Mouse (Mus musculus) limb, embryonic 13.5 days (tissue): ENCODE results near the gene Cpn1. TPM values are rescaled to one million over a fixed set of nuclear protein-coding genes. Genes with fewer than 3 reads are reported as not detected.
A peak's percentile ranks its signal among the peaks of the same experiment; 100 is the strongest.

Experiments used
- ATAC-seq: fragments of 200-750 bp; cut with Nextera tagmentation; 2 replicates; pipeline ENCODE4 v1.8.0; 2017; ENCODE audit warnings: low read depth, moderate number of reproducible peaks, moderate TSS enrichment; ENCODE audit not compliant: low FRiP score
- H3K27ac ChIP-seq: fragments of 300-500 bp; sonication (generic); 2 replicates; pipeline ENCODE4 v1.5.1; 2015; ENCODE audit warnings: inconsistent platforms, mild to moderate bottlenecking, moderate library complexity
- H3K27me3 ChIP-seq: fragments of 300-500 bp; sonication (generic); 2 replicates; pipeline ENCODE4 v1.6.1; 2015; ENCODE audit warnings: mild to moderate bottlenecking, inconsistent platforms
- H3K36me3 ChIP-seq: fragments of 300-500 bp; sonication (generic); 2 replicates; pipeline ENCODE4 v1.6.1; 2015; ENCODE audit warnings: inconsistent platforms, mild to moderate bottlenecking, moderate library complexity
- H3K4me1 ChIP-seq: fragments of 300-500 bp; sonication (generic); 2 replicates; pipeline ENCODE4 v1.6.1; 2015; ENCODE audit warnings: inconsistent platforms
- H3K4me2 ChIP-seq: fragments of 300-500 bp; sonication (generic); replicated peaks from 2 replicates; pipeline ENCODE4 v1.6.1; 2015; ENCODE audit warnings: inconsistent platforms, mild to moderate bottlenecking, moderate library complexity
- H3K4me3 ChIP-seq: fragments of 300-500 bp; sonication (generic); 2 replicates; pipeline ENCODE4 v1.5.1; 2015; ENCODE audit warnings: moderate library complexity, mild to moderate bottlenecking, inconsistent platforms
- H3K9ac ChIP-seq: fragments of 300-500 bp; sonication (generic); 2 replicates; pipeline ENCODE4 v1.6.1; 2015; ENCODE audit warnings: mild to moderate bottlenecking, inconsistent platforms
- H3K9me3 ChIP-seq: fragments of 300-500 bp; sonication (generic); 2 replicates; pipeline ENCODE4 v1.6.1; 2016; ENCODE audit warnings: inconsistent platforms
- WGBS: fragments of 180-500 bp; shearing (Covaris S2); methylation state at CpG from one replicate; pipeline ENCODE4 v1.1.7; 2015; 5-methylcytosine and 5-hydroxymethylcytosine counted together
- polyA plus RNA-seq: library from polyadenylated mRNA; unstranded; fragments of >200 nt; fragmentation: Nextera tagmentation; extraction: Ambion mirVana; gene quantifications from 2 replicates; pipeline ENCODE4 v1.2.1, GENCODE M21; 2015

Cpn1 gene
- polyA plus RNA-seq, 1 experiment from 2014 or later, result 0.15 TPM

- H3K4me3 ChIP-seq, result no peak overlapping the region
- no peak overlapping the region for H3K9ac ChIP-seq
- no peaks in the 10 kb centered on the region for H3K27me3 ChIP-seq
- peaks cover 11% of the 10 kb centered on the region; the same call in 1 of the 2 replicates for H3K36me3 ChIP-seq
- ATAC-seq, result no peak
- peaks cover 32% of the 10 kb centered on the region for H3K4me1 ChIP-seq
- 68% methylated on average over 5 of the region's 5 CpGs for WGBS
- H3K27ac ChIP-seq, result no peak overlapping the region
- no peaks in the 10 kb centered on the region; the same call in 1 of the 2 replicates for H3K9me3 ChIP-seq
- H3K4me2 ChIP-seq, result no peak overlapping the region
Observed at GRCm38 (mm10) chr19:43927967-43928366, 58.4 kb downstream of the Cpn1 start.

- Histone ChIP-seq H3K27me3 (no peaks in the 10 kb centered on the region), H3K4me1 (peaks cover 32% of the 10 kb centered on the region), H3K4me3 (no peak overlapping the region), H3K36me3 (peaks cover 15% of the 10 kb centered on the region; the same call in 1 of the 2 replicates), H3K9me3 (no peaks in the 10 kb centered on the region; the same call in 1 of the 2 replicates), H3K4me2 (no peak overlapping the region), H3K27ac (0 out of 2 replicates have a peak overlapping the region, but pooled peaks have one; percentile 2), H3K9ac (peak overlapping the region; percentile 43; the same call in 1 of the 2 replicates)
- WGBS, result 36% methylated on average over 10 of the region's 10 CpGs
- no peak for ATAC-seq
Observed at GRCm38 (mm10) chr19:43927057-43927456, 59.3 kb downstream of the Cpn1 start.

- H3K36me3 ChIP-seq, result peaks cover 15% of the 10 kb centered on the region; the same call in 1 of the 2 replicates
- H3K27ac ChIP-seq, result no peak overlapping the region
- no peak overlapping the region for H3K4me3 ChIP-seq
- H3K9me3 ChIP-seq, result no peaks in the 10 kb centered on the region; the same call in 1 of the 2 replicates
- no peak overlapping the region for H3K4me2 ChIP-seq
- 65% methylated on average over 10 of the region's 10 CpGs for WGBS
- no peak overlapping the region for H3K9ac ChIP-seq
- no peak for ATAC-seq
- peaks cover 36% of the 10 kb centered on the region for H3K4me1 ChIP-seq
- no peaks in the 10 kb centered on the region for H3K27me3 ChIP-seq
Observed at GRCm38 (mm10) chr19:43926141-43926987, 60.0 kb downstream of the Cpn1 start.

GRCm38 (mm10) chr19:43924361-43924760 is 62.0 kb downstream of the Cpn1 start:
- H3K4me2 ChIP-seq, result no peak overlapping the region
- no peak overlapping the region for H3K4me3 ChIP-seq
- H3K9me3 ChIP-seq, result no peaks in the 10 kb centered on the region; the same call in 1 of the 2 replicates
- H3K27me3 ChIP-seq, result peaks cover 3% of the 10 kb centered on the region; the same call in 1 of the 2 replicates
- 75% methylated on average over 8 of the region's 8 CpGs for WGBS
- peaks cover 44% of the 10 kb centered on the region for H3K4me1 ChIP-seq
- no peak overlapping the region for H3K9ac ChIP-seq
- H3K36me3 ChIP-seq, result peaks cover 15% of the 10 kb centered on the region; the same call in 1 of the 2 replicates
- H3K27ac ChIP-seq, result no peak overlapping the region
- ATAC-seq, result no peak

GRCm38 (mm10) chr19:43922963-43923362 is 63.4 kb downstream of the Cpn1 start:
- peaks cover 3% of the 10 kb centered on the region; the same call in 1 of the 2 replicates for H3K27me3 ChIP-seq
- H3K4me1 ChIP-seq, result peaks cover 46% of the 10 kb centered on the region
- no peak overlapping the region for H3K4me2 ChIP-seq
- no peak overlapping the region for H3K4me3 ChIP-seq
- H3K36me3 ChIP-seq, result peaks cover 15% of the 10 kb centered on the region; the same call in 1 of the 2 replicates
- no peaks in the 10 kb centered on the region; the same call in 1 of the 2 replicates for H3K9me3 ChIP-seq
- no peak overlapping the region for H3K9ac ChIP-seq
- WGBS, result 91% methylated on average over 7 of the region's 7 CpGs
- no peak for ATAC-seq
- no peak overlapping the region for H3K27ac ChIP-seq

GRCm38 (mm10) chr19:43921410-43921809 is 64.9 kb downstream of the Cpn1 start:
- no peak for ATAC-seq
- WGBS, result 43% methylated on average over 13 of the region's 13 CpGs
- H3K4me2 ChIP-seq, result peak overlapping the region; percentile 12; the same call in 1 of the 2 replicates

GRCm38 (mm10) chr19:43920453-43921300 is 65.7 kb downstream of the Cpn1 start:
- Histone ChIP-seq H3K4me2 (peak overlapping the region; percentile 43), H3K9ac (peak overlapping the region; percentile 39; the same call in 1 of the 2 replicates), H3K4me1 (peaks cover 46% of the 10 kb centered on the region), H3K27me3 (peaks cover 3% of the 10 kb centered on the region; the same call in 1 of the 2 replicates), H3K9me3 (no peaks in the 10 kb centered on the region; the same call in 1 of the 2 replicates), H3K27ac (no peak overlapping the region), H3K36me3 (peaks cover 15% of the 10 kb centered on the region; the same call in 1 of the 2 replicates), H3K4me3 (no peak overlapping the region)
- no peak for ATAC-seq
- 19% methylated on average over 32 of the region's 32 CpGs for WGBS

More at GRCm38 (mm10) chr19:43921410-43921809, 64.9 kb downstream of the Cpn1 start:
- H3K36me3 ChIP-seq, result peaks cover 15% of the 10 kb centered on the region; the same call in 1 of the 2 replicates
- H3K9me3 ChIP-seq, result no peaks in the 10 kb centered on the region; the same call in 1 of the 2 replicates
- peaks cover 3% of the 10 kb centered on the region; the same call in 1 of the 2 replicates for H3K27me3 ChIP-seq
- no peak overlapping the region for H3K27ac ChIP-seq
- no peak overlapping the region for H3K9ac ChIP-seq
- peaks cover 49% of the 10 kb centered on the region for H3K4me1 ChIP-seq
- H3K4me3 ChIP-seq, result no peak overlapping the region

- WGBS, result 87% methylated on average over 4 of the region's 4 CpGs
- Histone ChIP-seq H3K9ac (no peak overlapping the region), H3K4me2 (no peak overlapping the region), H3K36me3 (peaks cover 15% of the 10 kb centered on the region; the same call in 1 of the 2 replicates), H3K9me3 (no peaks in the 10 kb centered on the region; the same call in 1 of the 2 replicates), H3K27me3 (peaks cover 3% of the 10 kb centered on the region; the same call in 1 of the 2 replicates), H3K27ac (no peak overlapping the region), H3K4me1 (peaks cover 46% of the 10 kb centered on the region), H3K4me3 (no peak overlapping the region)
- no peak for ATAC-seq
Observed at GRCm38 (mm10) chr19:43919841-43920240, 66.5 kb downstream of the Cpn1 start.

- H3K9ac ChIP-seq, result no peak overlapping the region
- peaks cover 12% of the 10 kb centered on the region; the same call in 1 of the 2 replicates for H3K36me3 ChIP-seq
- H3K27me3 ChIP-seq, result peaks cover 3% of the 10 kb centered on the region; the same call in 1 of the 2 replicates
- H3K4me1 ChIP-seq, result peaks cover 48% of the 10 kb centered on the region
- H3K9me3 ChIP-seq, result no peaks in the 10 kb centered on the region; the same call in 1 of the 2 replicates
- H3K4me2 ChIP-seq, result no peak overlapping the region
- H3K27ac ChIP-seq, result no peak overlapping the region
- no peak overlapping the region for H3K4me3 ChIP-seq
- ATAC-seq, result no peak
- WGBS, result 85% methylated on average over 3 of the region's 3 CpGs
Observed at GRCm38 (mm10) chr19:43918834-43919233, 67.5 kb downstream of the Cpn1 start.

GRCm38 (mm10) chr19:43917763-43918162 is 68.6 kb downstream of the Cpn1 start:
- no peak overlapping the region for H3K4me3 ChIP-seq
- H3K9ac ChIP-seq, result no peak overlapping the region
- 73% methylated on average over 6 of the region's 6 CpGs for WGBS
- H3K9me3 ChIP-seq, result no peaks in the 10 kb centered on the region
- no peak for ATAC-seq
- no peak overlapping the region for H3K4me2 ChIP-seq
- peaks cover 1% of the 10 kb centered on the region; the same call in 1 of the 2 replicates for H3K36me3 ChIP-seq
- H3K27me3 ChIP-seq, result peaks cover 3% of the 10 kb centered on the region; the same call in 1 of the 2 replicates
- no peak overlapping the region for H3K27ac ChIP-seq
- H3K4me1 ChIP-seq, result peaks cover 48% of the 10 kb centered on the region

GRCm38 (mm10) chr19:43917406-43917691 is 69.0 kb downstream of the Cpn1 start:
- ATAC-seq, result no peak
- Histone ChIP-seq H3K36me3 (no peaks in the 10 kb centered on the region), H3K27ac (no peak overlapping the region), H3K27me3 (peaks cover 3% of the 10 kb centered on the region; the same call in 1 of the 2 replicates), H3K4me2 (no peak overlapping the region), H3K4me1 (peaks cover 48% of the 10 kb centered on the region), H3K9ac (no peak overlapping the region), H3K4me3 (no peak overlapping the region), H3K9me3 (no peaks in the 10 kb centered on the region)
- WGBS, result 64% methylated on average over 2 of the region's 2 CpGs
